ENCODE assay signal across 10 mouse cellular contexts in the genomic region with DNA sequence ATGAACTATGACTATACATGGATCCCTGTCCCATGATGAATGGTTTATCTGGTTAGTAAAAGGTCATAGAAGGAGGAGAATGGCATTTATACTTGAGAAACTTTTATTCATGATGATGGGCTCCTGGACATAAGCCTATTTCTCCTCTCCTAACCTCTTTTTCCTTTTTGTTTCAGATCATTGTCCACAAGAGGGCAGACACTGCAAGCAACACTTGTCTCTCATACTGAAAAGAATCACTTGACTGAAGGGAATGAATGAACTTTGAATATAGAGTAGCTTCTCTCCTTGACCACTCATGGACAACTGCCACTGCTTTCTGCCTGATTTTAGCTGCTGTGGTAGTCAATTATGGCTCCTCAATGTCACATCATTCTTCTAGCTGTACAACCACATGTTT. TPM values are rescaled to one million over a fixed set of nuclear protein-coding genes. Genes with fewer than 3 reads are reported as not detected.
DNase-seq lines count a peak whose midpoint lies in the region; ATAC-seq and TF ChIP-seq lines count a peak whose summit lies in the region.
"Had no signal": no experiment of that assay in that cellular context is flagged by ENCODE, and none has a peak within 500 bp of the region (broad histone marks: within the 10 kb centered on the region; RNA-seq: fewer than 3 reads in every experiment).

No protein-coding gene starts in this region.

- H3K27me3 ChIP-seq in forebrain, postnatal 0 days (ENCODE audit: insufficient read depth, low read length) = no peaks in the 10 kb centered on the region
- H3K27me3 ChIP-seq in forebrain, embryonic 11.5 days (ENCODE audit: control insufficient read depth, insufficient read depth, low read length) = no peaks in the 10 kb centered on the region
- H3K27me3 ChIP-seq: liver, embryonic 15.5 days had no signal

- no peaks in the 10 kb centered on the region for H3K4me1 ChIP-seq in forebrain, postnatal 0 days (ENCODE audit: insufficient read depth)
- no peaks in the 10 kb centered on the region for H3K4me1 ChIP-seq in forebrain, embryonic 11.5 days (replicated peaks; ENCODE audit: control insufficient read depth, insufficient read depth, low read length)
- H3K4me1 ChIP-seq: liver, embryonic 15.5 days had no signal

- intact Hi-C loops in left cerebral cortex, postnatal 14 days (cut with DNase I) = loop anchor here (10.0 kb wide), 1 partner anchor 444 kb away; no protein-coding TSS in a partner anchor
- intact Hi-C loops in left cerebral cortex, postnatal 36 days (cut with DNase I) = loop anchor here (10.0 kb wide), 1 partner anchor 444 kb away; no protein-coding TSS in a partner anchor

- no peaks in the 10 kb centered on the region for H3K36me3 ChIP-seq in forebrain, postnatal 0 days (ENCODE audit: insufficient read depth)
- no peaks in the 10 kb centered on the region for H3K36me3 ChIP-seq in forebrain, embryonic 11.5 days (ENCODE audit: control insufficient read depth, insufficient read depth, low read length)
- H3K36me3 ChIP-seq: liver, embryonic 15.5 days had no signal

- H3K9ac ChIP-seq in forebrain, postnatal 0 days = no peak overlapping the region
- H3K9ac ChIP-seq in forebrain, embryonic 11.5 days (ENCODE audit: low read length) = no peak overlapping the region
- H3K9ac ChIP-seq: liver, embryonic 15.5 days had no signal

- no peak overlapping the region for H3K4me3 ChIP-seq in forebrain, postnatal 0 days (ENCODE audit: low read depth, low read length)
- H3K4me3 ChIP-seq in forebrain, embryonic 11.5 days (ENCODE audit: low read depth, low read length) = no peak overlapping the region
- H3K4me3 ChIP-seq: liver, embryonic 15.5 days had no signal

- H3K9me3 ChIP-seq in forebrain, postnatal 0 days (ENCODE audit: low read length) = no peaks in the 10 kb centered on the region
- no peaks in the 10 kb centered on the region for H3K9me3 ChIP-seq in forebrain, embryonic 11.5 days (ENCODE audit: control insufficient read depth, low read length)
- H3K9me3 ChIP-seq: liver, embryonic 15.5 days had no signal

- DNase-seq in forebrain, postnatal 0 days = peak; percentile 17
- DNase-seq in forebrain, embryonic 11.5 days (ENCODE audit: low spot score) = no peak
- DNase-seq in left cerebral cortex, postnatal 14 days (ENCODE audit: low spot score in 2 of 2) = peak; percentile 20
- no peak for DNase-seq in left cerebral cortex, postnatal 36 days (ENCODE audit: low spot score in 2 of 2)
- peak; percentile 46 for DNase-seq in Muller cell, postnatal 12 days (ENCODE audit: inconsistent ontology term)
- peak; percentile 46 for DNase-seq in embryo, embryonic 10.5 days (ENCODE audit: low spot score)
- DNase-seq in natural killer cell, adult 2 months (ENCODE audit: low spot score in 2 of 2) = no peak
- DNase-seq in thymus, postnatal 0 days (ENCODE audit: low spot score) = no peak
- DNase-seq: heart, adult 18-20 months had no signal

- ATAC-seq in forebrain, postnatal 0 days = no peak
- no peak for ATAC-seq in forebrain, embryonic 11.5 days (replicated peaks; ENCODE audit: low FRiP score)

- H3K4me2 ChIP-seq in forebrain, postnatal 0 days (ENCODE audit: low read depth) = no peak overlapping the region
- H3K4me2 ChIP-seq in forebrain, embryonic 11.5 days (ENCODE audit: low read depth, low read length, severe bottlenecking) = no peak overlapping the region
- H3K4me2 ChIP-seq: liver, embryonic 15.5 days had no signal

- H3K27ac ChIP-seq in forebrain, postnatal 0 days (ENCODE audit: low read depth, low read length) = no peak overlapping the region
- H3K27ac ChIP-seq in forebrain, embryonic 11.5 days (ENCODE audit: low read depth, low read length) = no peak overlapping the region
- H3K27ac ChIP-seq: liver, embryonic 15.5 days had no signal

- TF ChIP-seq CTCF in forebrain, postnatal 0 days (IDR thresholded peaks at IDR 0.05; ENCODE audit: low read depth) = peak; percentile 64

RNA-seq across cellular contexts. Expression of a gene that starts 13.3 kb away (rescaled TPM):
- 29.7 and 32.5 TPM in 2 replicates for total RNA-seq in forebrain, postnatal 0 days (2014; rRNA removed)
- 13.3 and 16.1 TPM in 2 replicates for polyA plus RNA-seq in forebrain, postnatal 0 days (2015; fragmentation: Nextera tagmentation; extraction: Ambion mirVana)
- polyA plus RNA-seq in forebrain, embryonic 11.5 days (2014; fragmentation: Nextera tagmentation; extraction: Ambion mirVana) = 2.1 and 2.5 TPM in 2 replicates
- 10 to 100 TPM; 33.8 to 37.6 TPM for total RNA-seq in left cerebral cortex, postnatal 14 days (2021)
- 10 to 100 TPM; 22.5 to 23.4 TPM for total RNA-seq in left cerebral cortex, postnatal 36 days (2021)
- polyA plus RNA-seq in thymus, postnatal 0 days (2015; fragmentation: Nextera tagmentation; extraction: Ambion mirVana) = 0.06 TPM in 1 of 2 replicates, not detected in the other
- total RNA-seq: heart, adult 18-20 months had no signal

Comparison
In these comparisons a context has a peak if more than half of its experiments do, and no peak if none do; other contexts are left out.
1. DNase-seq: peak in forebrain, postnatal 0 days (single experiment), left cerebral cortex, postnatal 14 days (2 of 2), Muller cell, postnatal 12 days (single experiment) and embryo, embryonic 10.5 days (single experiment); none in forebrain, embryonic 11.5 days (single experiment), left cerebral cortex, postnatal 36 days (0 of 2), natural killer cell, adult 2 months (0 of 2) and thymus, postnatal 0 days (single experiment).